Mouse (Mus musculus): ENCODE data around the gene Eef1a1. TPM values are rescaled to one million over a fixed set of nuclear protein-coding genes. Genes with fewer than 3 reads are reported as not detected.

Gene Eef1a1
- 5,400 TPM for polyA plus RNA-seq (2017; shearing (Covaris generic))

GRCm38 (mm10) chr9:78488890-78489420 lies at the start of gene Eef1a1:
TSS of gene Eef1a1 (minus strand) at chr9:78489151.

GRCm38 (mm10) chr9:78447973-78448873 lies 40.7 kb downstream of the Eef1a1 start, which contains the start of the genes Mto1 and Gm17324:
TSS of gene Mto1 (plus strand) at chr9:78448208.
TSS of gene Gm17324 (minus strand) at chr9:78448786.

DNA sequence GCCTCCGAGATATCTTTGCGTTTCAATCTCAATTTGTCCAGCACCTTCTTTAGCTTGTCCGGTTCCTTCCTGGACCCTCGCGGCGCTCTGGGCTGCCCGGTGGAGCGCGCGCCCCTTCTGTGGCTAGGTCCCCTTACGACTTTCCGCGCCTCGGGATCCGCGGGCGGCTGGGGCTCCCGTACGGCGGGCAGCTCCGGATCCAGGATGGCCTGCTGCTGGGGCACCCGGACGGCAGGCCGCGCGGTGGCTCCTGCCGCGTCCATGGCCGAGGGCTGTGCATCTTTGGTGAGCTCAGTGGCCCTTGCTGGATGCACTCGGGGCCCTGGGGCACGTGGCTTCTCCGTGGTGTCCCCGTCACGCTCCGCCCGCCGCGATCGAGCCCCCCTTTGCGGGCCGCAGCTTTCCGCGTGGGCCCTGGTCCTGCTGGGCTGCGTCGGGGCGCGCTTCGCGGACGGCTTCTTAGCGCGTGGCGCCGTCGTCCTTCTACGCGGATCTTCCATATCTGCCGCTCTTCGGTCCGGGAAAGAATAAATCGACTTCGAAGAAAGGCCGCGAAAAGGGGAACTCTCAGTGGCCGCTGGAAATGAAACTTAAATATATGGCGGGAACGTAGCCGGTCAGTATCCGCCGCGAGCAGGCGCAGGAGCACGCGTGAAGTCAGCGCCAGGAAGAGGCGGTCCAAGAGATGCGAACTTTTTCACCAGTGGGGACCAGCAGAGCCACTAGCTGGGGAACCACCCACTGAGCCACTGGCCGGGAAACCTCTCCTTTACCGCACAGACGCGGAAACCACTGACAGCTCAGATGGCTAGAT lies 46.2 kb downstream of the Eef1a1 start, which contains the start of gene Cgas:
Gene Cgas, minus strand, starts transcription at position 659 of the 814 bp plus-strand sequence.

Other genes starting within 250 kb of the Eef1a1 start
- not detected for gene Gm3776, start 232.0 kb downstream of the Eef1a1 start, polyA plus RNA-seq (2017; shearing (Covaris generic))
- not detected for gene Gm10639, start 199.2 kb downstream of the Eef1a1 start, polyA plus RNA-seq (2017; shearing (Covaris generic))
- gene Omt2a, start 174.4 kb downstream of the Eef1a1 start, polyA plus RNA-seq (2017; shearing (Covaris generic)), result not detected
- not detected for gene Omt2b, start 161.6 kb downstream of the Eef1a1 start, polyA plus RNA-seq (2017; shearing (Covaris generic))
- gene Gsta2, start 133.4 kb downstream of the Eef1a1 start, polyA plus RNA-seq (2017; shearing (Covaris generic)), result not detected
- gene Dppa5a, start 121.0 kb downstream of the Eef1a1 start, polyA plus RNA-seq (2017; shearing (Covaris generic)), result not detected
- gene Ooep, start 110.4 kb downstream of the Eef1a1 start, polyA plus RNA-seq (2017; shearing (Covaris generic)), result not detected
- 3.7 TPM for gene Ddx43, start 93.4 kb downstream of the Eef1a1 start, polyA plus RNA-seq (2017; shearing (Covaris generic))
- 1.8 TPM for gene Cgas, start 45.9 kb downstream of the Eef1a1 start, polyA plus RNA-seq (2017; shearing (Covaris generic))
- 11.0 TPM for gene Mto1, start 40.9 kb downstream of the Eef1a1 start, polyA plus RNA-seq (2017; shearing (Covaris generic))
- gene Gm17324, start 40.4 kb downstream of the Eef1a1 start, polyA plus RNA-seq (2017; shearing (Covaris generic)), result not detected
- gene Slc17a5, start 98.9 kb upstream of the Eef1a1 start, polyA plus RNA-seq (2017; shearing (Covaris generic)), result 18.4 TPM
- gene Cd109, start 126.4 kb upstream of the Eef1a1 start, polyA plus RNA-seq (2017; shearing (Covaris generic)), result 0.37 TPM

Measured in activated CD4-positive, CD25-positive, alpha-beta regulatory T cell, adult 9 weeks (primary cell).